Mouse (Mus musculus): ENCODE results near the gene Nedd4. TPM values are rescaled to one million over a fixed set of nuclear protein-coding genes. Genes with fewer than 3 reads are reported as not detected.

Gene Nedd4
- polyA plus RNA-seq, 1 experiment from 2014 or later = 652 TPM

GRCm38 (mm10) chr9:72705270-72705669 lies 43.1 kb downstream of the Nedd4 start:
- H3K4me3 ChIP-seq (ENCODE audit: low read length) = no peak overlapping the region
- H3K9ac ChIP-seq (replicated peaks; ENCODE audit: low read length) = no peak overlapping the region
- WGBS = 87% methylated on average over 2 of the region's 2 CpGs
- H3K9me3 ChIP-seq (ENCODE audit: low read length) = no peaks in the 10 kb centered on the region
- ATAC-seq (ENCODE audit: low FRiP score, low TSS enrichment) = no peak
- H3K27ac ChIP-seq (ENCODE audit: low read length) = no peak overlapping the region
- peaks cover 73% of the 10 kb centered on the region for H3K36me3 ChIP-seq (ENCODE audit: insufficient read depth, low read length)
- H3K4me1 ChIP-seq (ENCODE audit: insufficient read depth, low read length) = peaks cover 7% of the 10 kb centered on the region; the same call in 1 of the 2 replicates
- H3K4me2 ChIP-seq (replicated peaks; ENCODE audit: low read depth, low read length) = no peak overlapping the region
- H3K27me3 ChIP-seq (ENCODE audit: insufficient read depth, low read length) = no peaks in the 10 kb centered on the region

- no peak overlapping the region for H3K4me3 ChIP-seq (ENCODE audit: low read length)
- peaks cover 69% of the 10 kb centered on the region for H3K36me3 ChIP-seq (ENCODE audit: insufficient read depth, low read length)
- 90% methylated on average over 2 of the region's 2 CpGs for WGBS
These were observed 45.9 kb downstream of the Nedd4 start for GRCm38 (mm10) chr9:72707999-72708398.

DNA sequence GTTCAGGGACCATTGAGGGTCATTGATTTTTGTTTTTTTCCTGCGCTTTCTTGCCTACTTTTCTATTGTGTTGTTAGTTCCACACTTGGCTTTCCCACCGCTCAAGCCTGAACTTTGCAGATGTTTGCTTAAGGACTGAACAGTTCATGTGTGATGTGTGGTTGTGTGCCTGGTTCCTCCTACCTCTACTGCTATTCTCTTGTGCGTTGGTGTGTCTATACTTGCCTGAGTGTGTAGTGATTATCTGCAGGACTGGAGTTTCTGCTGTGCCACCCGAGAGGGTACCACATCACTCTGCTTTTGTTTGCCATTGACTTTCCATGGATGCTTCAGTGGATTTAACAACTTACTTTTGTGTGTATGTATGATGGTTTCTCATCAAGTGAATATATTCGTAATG lies 46.5 kb downstream of the Nedd4 start:
- no peak for ATAC-seq (ENCODE audit: low FRiP score, low TSS enrichment)

More at GRCm38 (mm10) chr9:72707999-72708398, 45.9 kb downstream of the Nedd4 start:
- Histone ChIP-seq H3K27me3 (ENCODE audit: insufficient read depth, low read length) (no peaks in the 10 kb centered on the region), H3K9me3 (ENCODE audit: low read length) (no peaks in the 10 kb centered on the region), H3K9ac (replicated peaks; ENCODE audit: low read length) (no peak overlapping the region), H3K4me1 (ENCODE audit: insufficient read depth, low read length) (peaks cover 7% of the 10 kb centered on the region; the same call in 1 of the 2 replicates), H3K4me2 (replicated peaks; ENCODE audit: low read depth, low read length) (no peak overlapping the region), H3K27ac (ENCODE audit: low read length) (no peak overlapping the region)
- no peak for ATAC-seq (ENCODE audit: low FRiP score, low TSS enrichment)

DNA sequence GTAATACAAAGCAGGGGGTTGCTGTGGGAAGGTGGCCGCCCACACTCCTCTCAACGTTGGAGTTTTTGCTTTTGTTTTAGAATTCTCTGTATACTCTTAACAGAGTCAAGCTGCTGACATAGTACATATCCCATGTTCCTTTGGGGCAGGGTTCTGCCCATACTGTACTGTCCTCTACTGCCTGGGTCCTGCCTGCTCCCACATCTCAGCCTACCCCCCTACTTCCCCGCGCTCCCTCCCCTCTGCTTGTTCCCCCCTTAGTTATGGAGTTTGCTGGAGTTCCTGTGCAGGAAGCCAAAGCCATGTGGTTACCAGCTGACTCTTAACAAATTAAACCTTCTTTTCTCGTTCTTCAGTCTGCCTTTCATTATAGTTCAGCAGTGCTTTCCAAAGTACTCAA lies 47.9 kb downstream of the Nedd4 start:
- peaks cover 65% of the 10 kb centered on the region for H3K36me3 ChIP-seq (ENCODE audit: insufficient read depth, low read length)
- 82% methylated on average over 5 of the region's 5 CpGs for WGBS
- no peak overlapping the region for H3K9ac ChIP-seq (replicated peaks; ENCODE audit: low read length)
- H3K27me3 ChIP-seq (ENCODE audit: insufficient read depth, low read length) = no peaks in the 10 kb centered on the region
- H3K9me3 ChIP-seq (ENCODE audit: low read length) = no peaks in the 10 kb centered on the region
- H3K27ac ChIP-seq (ENCODE audit: low read length) = no peak overlapping the region
- ATAC-seq (ENCODE audit: low FRiP score, low TSS enrichment) = no peak
- H3K4me2 ChIP-seq (replicated peaks; ENCODE audit: low read depth, low read length) = no peak overlapping the region
- H3K4me1 ChIP-seq (ENCODE audit: insufficient read depth, low read length) = no peaks in the 10 kb centered on the region
- H3K4me3 ChIP-seq (ENCODE audit: low read length) = no peak overlapping the region

More for the DNA sequence above, 46.5 kb downstream of the Nedd4 start:
- H3K4me2 ChIP-seq (replicated peaks; ENCODE audit: low read depth, low read length) = no peak overlapping the region
- no peak overlapping the region for H3K4me3 ChIP-seq (ENCODE audit: low read length)
- H3K27me3 ChIP-seq (ENCODE audit: insufficient read depth, low read length) = no peaks in the 10 kb centered on the region
- H3K27ac ChIP-seq (ENCODE audit: low read length) = no peak overlapping the region
- H3K4me1 ChIP-seq (ENCODE audit: insufficient read depth, low read length) = peaks cover under 1% of the 10 kb centered on the region; the same call in 1 of the 2 replicates
- no peaks in the 10 kb centered on the region for H3K9me3 ChIP-seq (ENCODE audit: low read length)
- H3K36me3 ChIP-seq (ENCODE audit: insufficient read depth, low read length) = peaks cover 67% of the 10 kb centered on the region
- H3K9ac ChIP-seq (replicated peaks; ENCODE audit: low read length) = no peak overlapping the region
- WGBS = 84% methylated on average over 5 of the region's 5 CpGs

GRCm38 (mm10) chr9:72714945-72715344 lies 52.8 kb downstream of the Nedd4 start:
- Histone ChIP-seq H3K4me2 (replicated peaks; ENCODE audit: low read depth, low read length) (no peak overlapping the region), H3K4me1 (ENCODE audit: insufficient read depth, low read length) (no peaks in the 10 kb centered on the region), H3K4me3 (ENCODE audit: low read length) (no peak overlapping the region), H3K9me3 (ENCODE audit: low read length) (no peaks in the 10 kb centered on the region), H3K9ac (replicated peaks; ENCODE audit: low read length) (no peak overlapping the region), H3K36me3 (ENCODE audit: insufficient read depth, low read length) (peaks cover 72% of the 10 kb centered on the region), H3K27me3 (ENCODE audit: insufficient read depth, low read length) (no peaks in the 10 kb centered on the region), H3K27ac (ENCODE audit: low read length) (no peak overlapping the region)
- ATAC-seq (ENCODE audit: low FRiP score, low TSS enrichment) = peak; percentile 91
- 74% methylated on average over 4 of the region's 4 CpGs for WGBS

GRCm38 (mm10) chr9:72716200-72716599 lies 54.1 kb downstream of the Nedd4 start:
- Histone ChIP-seq H3K4me3 (ENCODE audit: low read length) (no peak overlapping the region), H3K4me1 (ENCODE audit: insufficient read depth, low read length) (no peaks in the 10 kb centered on the region), H3K9ac (replicated peaks; ENCODE audit: low read length) (no peak overlapping the region), H3K27me3 (ENCODE audit: insufficient read depth, low read length) (no peaks in the 10 kb centered on the region), H3K9me3 (ENCODE audit: low read length) (no peaks in the 10 kb centered on the region), H3K4me2 (replicated peaks; ENCODE audit: low read depth, low read length) (no peak overlapping the region), H3K27ac (ENCODE audit: low read length) (no peak overlapping the region), H3K36me3 (ENCODE audit: insufficient read depth, low read length) (peaks cover 80% of the 10 kb centered on the region)
- ATAC-seq (ENCODE audit: low FRiP score, low TSS enrichment) = no peak
- 89% methylated on average over 7 of the region's 7 CpGs for WGBS

GRCm38 (mm10) chr9:72719143-72719542 lies 57.0 kb downstream of the Nedd4 start:
- ATAC-seq (ENCODE audit: low FRiP score, low TSS enrichment) = no peak
- H3K9me3 ChIP-seq (ENCODE audit: low read length) = no peaks in the 10 kb centered on the region
- no peak overlapping the region for H3K4me3 ChIP-seq (ENCODE audit: low read length)
- H3K9ac ChIP-seq (replicated peaks; ENCODE audit: low read length) = no peak overlapping the region
- H3K27me3 ChIP-seq (ENCODE audit: insufficient read depth, low read length) = no peaks in the 10 kb centered on the region
- H3K4me2 ChIP-seq (replicated peaks; ENCODE audit: low read depth, low read length) = no peak overlapping the region
- no peaks in the 10 kb centered on the region for H3K4me1 ChIP-seq (ENCODE audit: insufficient read depth, low read length)
- peaks cover 85% of the 10 kb centered on the region for H3K36me3 ChIP-seq (ENCODE audit: insufficient read depth, low read length)
- H3K27ac ChIP-seq (ENCODE audit: low read length) = no peak overlapping the region
- 93% methylated on average over 4 of the region's 4 CpGs for WGBS

- Histone ChIP-seq H3K36me3 (ENCODE audit: insufficient read depth, low read length) (peaks cover 91% of the 10 kb centered on the region), H3K9me3 (ENCODE audit: low read length) (no peaks in the 10 kb centered on the region), H3K4me1 (ENCODE audit: insufficient read depth, low read length) (no peaks in the 10 kb centered on the region), H3K4me3 (ENCODE audit: low read length) (no peak overlapping the region), H3K9ac (replicated peaks; ENCODE audit: low read length) (no peak overlapping the region), H3K27ac (ENCODE audit: low read length) (no peak overlapping the region), H3K27me3 (ENCODE audit: insufficient read depth, low read length) (no peaks in the 10 kb centered on the region), H3K4me2 (replicated peaks; ENCODE audit: low read depth, low read length) (no peak overlapping the region)
- WGBS = 86% methylated on average over 14 of the region's 14 CpGs
- no peak for ATAC-seq (ENCODE audit: low FRiP score, low TSS enrichment)
These were observed 59.1 kb downstream of the Nedd4 start for GRCm38 (mm10) chr9:72721221-72721620.

GRCm38 (mm10) chr9:72722622-72723021 lies 60.5 kb downstream of the Nedd4 start:
- no peaks in the 10 kb centered on the region for H3K9me3 ChIP-seq (ENCODE audit: low read length)
- no peak overlapping the region for H3K9ac ChIP-seq (replicated peaks; ENCODE audit: low read length)
- WGBS = 89% methylated on average over 3 of the region's 3 CpGs
- H3K4me3 ChIP-seq (ENCODE audit: low read length) = no peak overlapping the region
- H3K27ac ChIP-seq (ENCODE audit: low read length) = no peak overlapping the region
- H3K4me1 ChIP-seq (ENCODE audit: insufficient read depth, low read length) = no peaks in the 10 kb centered on the region
- no peak overlapping the region for H3K4me2 ChIP-seq (replicated peaks; ENCODE audit: low read depth, low read length)
- ATAC-seq (ENCODE audit: low FRiP score, low TSS enrichment) = no peak
- no peaks in the 10 kb centered on the region for H3K27me3 ChIP-seq (ENCODE audit: insufficient read depth, low read length)
- H3K36me3 ChIP-seq (ENCODE audit: insufficient read depth, low read length) = peaks cover 93% of the 10 kb centered on the region

DNA sequence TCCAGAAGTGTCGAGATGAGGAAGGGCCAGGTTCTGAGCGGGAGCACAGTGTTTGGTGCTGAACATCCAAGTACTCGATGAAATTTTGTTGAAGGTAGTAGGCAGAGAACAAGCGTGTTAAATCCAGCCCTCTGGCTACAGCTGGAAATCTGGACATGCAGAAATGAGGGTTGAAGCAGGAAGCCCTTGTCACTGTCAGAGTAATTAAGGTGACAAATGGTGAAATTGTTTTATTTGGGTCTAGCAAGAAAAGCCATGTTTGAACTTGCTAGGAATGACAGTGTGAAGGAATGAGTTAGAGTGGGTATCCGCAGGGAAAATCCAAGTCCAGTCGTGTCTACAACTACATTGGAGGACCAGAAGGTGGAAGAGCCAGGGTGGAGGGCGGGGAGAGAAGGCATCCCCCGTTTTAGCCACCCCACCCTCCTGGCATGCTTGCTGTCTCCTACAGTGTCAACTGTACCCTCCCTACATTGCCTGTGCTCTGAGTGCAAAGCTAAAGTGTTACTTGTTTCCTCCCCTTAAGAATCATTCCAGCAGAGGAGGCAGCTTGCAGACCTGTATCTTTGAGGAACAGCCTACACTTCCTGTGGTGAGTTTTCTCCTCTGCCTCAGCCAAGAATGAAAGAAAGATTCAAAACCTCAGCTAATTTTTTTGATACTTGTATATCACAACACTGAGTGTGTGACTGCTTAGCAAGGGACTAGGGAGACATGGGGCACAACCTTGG lies 62.5 kb downstream of the Nedd4 start:
- Histone ChIP-seq H3K27me3 (ENCODE audit: insufficient read depth, low read length) (no peaks in the 10 kb centered on the region), H3K9me3 (ENCODE audit: low read length) (no peaks in the 10 kb centered on the region), H3K4me2 (replicated peaks; ENCODE audit: low read depth, low read length) (no peak overlapping the region), H3K36me3 (ENCODE audit: insufficient read depth, low read length) (peaks cover 85% of the 10 kb centered on the region), H3K4me1 (ENCODE audit: insufficient read depth, low read length) (no peaks in the 10 kb centered on the region), H3K27ac (ENCODE audit: low read length) (no peak overlapping the region), H3K4me3 (ENCODE audit: low read length) (no peak overlapping the region), H3K9ac (replicated peaks; ENCODE audit: low read length) (no peak overlapping the region)
- ATAC-seq (ENCODE audit: low FRiP score, low TSS enrichment) = no peak
- WGBS = 52% methylated on average over 8 of the region's 8 CpGs
